Mouse (Mus musculus) ovary, postnatal 36 days (tissue): ENCODE data around the gene Haghl.

ENCODE experiments used
- DNase-seq: peaks from one replicate; pipeline ENCODE4 v3.0.0; 2022; ENCODE audit warnings: low spot score, mixed read lengths

The Haghl gene

GRCm38 (mm10) chr17:25786781-25787504 is 1.5 kb upstream of the Haghl start:
- DNase-seq: no peak

GRCm38 (mm10) chr17:25786280-25786679 is 807 bp upstream of the Haghl start, which contains the start of gene Ccdc78:
Ccdc78 (plus strand) TSS chr17:25786580.
- no peak for DNase-seq

GRCm38 (mm10) chr17:25783861-25784574 is 1.5 kb downstream of the Haghl start:
- DNase-seq: no peak

- no peak for DNase-seq
Observed at GRCm38 (mm10) chr17:25783086-25783485, 2.4 kb downstream of the Haghl start.

- DNase-seq: no peak
Observed at GRCm38 (mm10) chr17:25781339-25781738, 4.1 kb downstream of the Haghl start.

GRCm38 (mm10) chr17:25777948-25778347 is 7.5 kb downstream of the Haghl start:
- peak; percentile 1 for DNase-seq

- DNase-seq: peak; percentile 1
Observed at GRCm38 (mm10) chr17:25775318-25776062, 10.0 kb downstream of the Haghl start.

- peak; percentile 97 for DNase-seq
Observed at GRCm38 (mm10) chr17:25773549-25774120, 11.8 kb downstream of the Haghl start, which contains the start of gene Narfl. Narfl (plus strand) TSS chr17:25773776.

GRCm38 (mm10) chr17:25769331-25769730 is 16.1 kb downstream of the Haghl start:
- no peak for DNase-seq

GRCm38 (mm10) chr17:25765886-25766285 is 19.6 kb downstream of the Haghl start:
- DNase-seq: no peak

GRCm38 (mm10) chr17:25762591-25762990 is 22.9 kb downstream of the Haghl start:
- no peak for DNase-seq

GRCm38 (mm10) chr17:25761561-25761970 is 23.9 kb downstream of the Haghl start:
- no peak for DNase-seq

- no peak for DNase-seq
Observed at GRCm38 (mm10) chr17:25760148-25760547, 25.3 kb downstream of the Haghl start.

GRCm38 (mm10) chr17:25757691-25758090 is 27.8 kb downstream of the Haghl start:
- no peak for DNase-seq

GRCm38 (mm10) chr17:25756378-25757242 is 28.9 kb downstream of the Haghl start:
- no peak for DNase-seq

- no peak for DNase-seq
Observed at GRCm38 (mm10) chr17:25755627-25756377, 29.7 kb downstream of the Haghl start.

GRCm38 (mm10) chr17:25755086-25755485 is 30.4 kb downstream of the Haghl start:
- DNase-seq: no peak

GRCm38 (mm10) chr17:25754241-25754640 is 31.2 kb downstream of the Haghl start, which contains the start of gene Msln:
Msln (minus strand) TSS chr17:25754378.
- no peak for DNase-seq

- peak; percentile 61 for DNase-seq
Observed at GRCm38 (mm10) chr17:25751446-25751845, 34.0 kb downstream of the Haghl start.

- no peak for DNase-seq
Observed at GRCm38 (mm10) chr17:25749314-25749713, 36.2 kb downstream of the Haghl start.
